Mouse (Mus musculus) myocyte (in vitro differentiated cells): ENCODE measurements around the gene Xrra1.

ENCODE experiments used
- E2F4 ChIP-seq: IDR thresholded peaks from one replicate; pipeline ENCODE4 v1.6.1; 2011; ENCODE audit warnings: mild to moderate bottlenecking, control low read depth, moderate library complexity; ENCODE audit not compliant: insufficient read depth
- MYOD1 ChIP-seq, 3 experiments: IDR thresholded peaks; one replicate each; pipeline ENCODE4 v1.6.1; 2011; ENCODE audit warnings: control low read depth in 2 of 3, low read depth in 2 of 3, mild to moderate bottlenecking in 2 of 3, moderate library complexity in 1 of 3; ENCODE audit not compliant: insufficient read length in 2 of 3, control insufficient read depth in 1 of 3
- POLR2A ChIP-seq: IDR thresholded peaks from one replicate; pipeline ENCODE4 v1.6.1; 2011; ENCODE audit warnings: low read depth, mild to moderate bottlenecking, control low read depth, moderate library complexity; ENCODE audit not compliant: insufficient read length
- SRF ChIP-seq: IDR thresholded peaks from one replicate; pipeline ENCODE4 v1.6.1; 2011; ENCODE audit warnings: low read depth; ENCODE audit not compliant: control insufficient read depth, insufficient read length
- USF1 ChIP-seq: IDR thresholded peaks from one replicate; pipeline ENCODE4 v1.6.1; 2011; ENCODE audit warnings: low read depth, mild to moderate bottlenecking, control low read depth, moderate library complexity

- no peak for TF ChIP-seq SRF
- no peak for TF ChIP-seq POLR2A
- no peak for TF ChIP-seq USF1
- no peak for TF ChIP-seq E2F4
- TF ChIP-seq MYOD1 (IDR thresholded peaks at IDR 0.05; ENCODE audit: control insufficient read depth in 1 of 3, insufficient read length in 2 of 3, low read depth in 2 of 3), result no peak
These were observed 5.6 kb upstream of the Xrra1 start for GRCm38 (mm10) chr7:99853350-99853749.
